Mouse (Mus musculus): ENCODE measurements around the gene Gdf15. TPM values are rescaled to one million over a fixed set of nuclear protein-coding genes. Genes with fewer than 3 reads are reported as not detected.
"Not testable (repeated sequence)": the region's sequence is repeated elsewhere in the genome, so short reads cannot be mapped to it uniquely, and the experiment has no call there.

Gene Gdf15
- total and polyA plus RNA-seq, 3 experiments, result 0.15 to 0.63 TPM; not detected in 1

GRCm38 (mm10) chr8:70591569-70591968 lies 40.7 kb downstream of the Gdf15 start:
- no peak overlapping the region for H3K9ac ChIP-seq (ENCODE audit: control insufficient read depth, low read depth, low read length, poor library complexity, severe bottlenecking)
- no peaks in the 10 kb centered on the region for H3K9me3 ChIP-seq (replicated peaks; ENCODE audit: insufficient read depth, low read length)
- H3K27me3 ChIP-seq (ENCODE audit: control insufficient read depth in 1 of 2, insufficient read depth in 2 of 2, low read length in 2 of 2), result no peaks in the 10 kb centered on the region
- H3K36me3 ChIP-seq (ENCODE audit: control insufficient read depth in 1 of 2, insufficient read depth in 2 of 2, low read length in 2 of 2), result peaks cover 0 to 12% of the 10 kb centered on the region in 2 experiments; a peak in 3 of 4 replicates
- H3K79me2 ChIP-seq (ENCODE audit: control insufficient read depth, insufficient read depth, low read length, poor library complexity), result peaks cover 7% of the 10 kb centered on the region
- H3K27ac ChIP-seq (ENCODE audit: control insufficient read depth, low read depth, low read length), result no peak overlapping the region
- DNase-seq (ENCODE audit: low read depth, low spot score), result no peak
- TF ChIP-seq E2F4 (IDR thresholded peaks at IDR 0.05; ENCODE audit: borderline replicate concordance, low read depth, low read length) (no peak), RAD21 (IDR thresholded peaks at IDR 0.05; ENCODE audit: low read depth, low read length) (no peak), POLR2AphosphoS5 (IDR thresholded peaks at IDR 0.05; ENCODE audit: borderline replicate concordance, low read depth, low read length) (no peak), ZKSCAN1 (IDR thresholded peaks at IDR 0.05; ENCODE audit: low read depth, low read length) (no peak), TCF12 (IDR thresholded peaks at IDR 0.05; ENCODE audit: low read depth, low read length) (no peak)
- H3K4me3 ChIP-seq (ENCODE audit: control insufficient read depth in 1 of 2, insufficient read depth in 1 of 2, low read depth in 2 of 2, low read length in 2 of 2), result no peak overlapping the region
- peaks cover 8 to 21% of the 10 kb centered on the region in 2 experiments; a peak in 3 of 4 replicates for H3K4me1 ChIP-seq (ENCODE audit: control insufficient read depth in 1 of 2, insufficient read depth in 2 of 2, low read length in 2 of 2)

- DNase-seq (ENCODE audit: low read depth, low spot score), result peak; percentile 60
- H3K9me3 ChIP-seq (replicated peaks; ENCODE audit: insufficient read depth, low read length); H3K9ac ChIP-seq (ENCODE audit: control insufficient read depth, low read depth, low read length, poor library complexity, severe bottlenecking); H3K27me3 ChIP-seq (ENCODE audit: control insufficient read depth in 1 of 2, insufficient read depth in 2 of 2, low read length in 2 of 2); H3K4me3 ChIP-seq (ENCODE audit: control insufficient read depth in 1 of 2, insufficient read depth in 1 of 2, low read depth in 2 of 2, low read length in 2 of 2); H3K4me1 ChIP-seq (ENCODE audit: control insufficient read depth in 1 of 2, insufficient read depth in 2 of 2, low read length in 2 of 2); H3K79me2 ChIP-seq (ENCODE audit: control insufficient read depth, insufficient read depth, low read length, poor library complexity): not testable (repeated sequence)
- Histone ChIP-seq H3K36me3 (ENCODE audit: control insufficient read depth in 1 of 2, insufficient read depth in 2 of 2, low read length in 2 of 2) (peaks cover 2 to 12% of the 10 kb centered on the region in 2 experiments; a peak in 3 of 4 replicates), H3K27ac (ENCODE audit: control insufficient read depth, low read depth, low read length) (peak overlapping the region; percentile 43)
- TF ChIP-seq TAL1 (IDR thresholded peaks at IDR 0.05; ENCODE audit: low read length) (peak; percentile 54), EP300 (IDR thresholded peaks at IDR 0.05; ENCODE audit: low read depth in 1 of 2, low read length in 2 of 2) (peak; percentile 61 to 66), ETS1 (IDR thresholded peaks at IDR 0.05; ENCODE audit: low read depth, low read length) (0 out of 2 replicates have a peak, but pooled peaks have one; percentile 22), GATA1 (IDR thresholded peaks at IDR 0.05; ENCODE audit: low read depth, low read length) (peak; percentile 59), TCF12 (IDR thresholded peaks at IDR 0.05; ENCODE audit: low read depth, low read length) (peak; percentile 44; the same call in 1 of the 2 replicates), MEF2A (IDR thresholded peaks at IDR 0.05; ENCODE audit: extremely low read depth, insufficient replicate concordance, low read depth, low read length, poor library complexity, severe bottlenecking) (peak; percentile 45; the same call in 1 of the 2 replicates)
Observed at GRCm38 (mm10) chr8:70587955-70588354, 44.3 kb downstream of the Gdf15 start.

- DNase-seq (ENCODE audit: low read depth, low spot score), result peak; percentile 65
- H3K4me1 ChIP-seq (ENCODE audit: control insufficient read depth in 1 of 2, insufficient read depth in 2 of 2, low read length in 2 of 2), result peaks cover 5 to 9% of the 10 kb centered on the region in 2 experiments; a peak in 2 of 4 replicates
- H3K27me3 ChIP-seq (ENCODE audit: control insufficient read depth in 1 of 2, insufficient read depth in 2 of 2, low read length in 2 of 2), result no peaks in the 10 kb centered on the region
- H3K36me3 ChIP-seq (ENCODE audit: control insufficient read depth in 1 of 2, insufficient read depth in 2 of 2, low read length in 2 of 2), result peaks cover 2 to 12% of the 10 kb centered on the region in 2 experiments; a peak in 3 of 4 replicates
- TF ChIP-seq E2F4 (IDR thresholded peaks at IDR 0.05; ENCODE audit: borderline replicate concordance, low read depth, low read length) (no peak), CTCF (IDR thresholded peaks at IDR 0.05 in 2 of 3, conservative IDR thresholded peaks at IDR 0.05 in 1 of 3; ENCODE audit: control insufficient read depth in 1 of 3, insufficient read depth in 1 of 3, low read depth in 2 of 3, low read length in 3 of 3, poor library complexity in 1 of 3, severe bottlenecking in 1 of 3) (peak; percentile 69 to 84 (median 82)), RAD21 (IDR thresholded peaks at IDR 0.05; ENCODE audit: low read depth, low read length) (peak; percentile 73), ZC3H11A (IDR thresholded peaks at IDR 0.05; ENCODE audit: low read depth, low read length) (peak; percentile 38; the same call in 1 of the 2 replicates), SMC3 (IDR thresholded peaks at IDR 0.05; ENCODE audit: low read depth, low read length) (peak; percentile 76)
- no peak overlapping the region for H3K9ac ChIP-seq (ENCODE audit: control insufficient read depth, low read depth, low read length, poor library complexity, severe bottlenecking)
- no peaks in the 10 kb centered on the region for H3K79me2 ChIP-seq (ENCODE audit: control insufficient read depth, insufficient read depth, low read length, poor library complexity)
- H3K27ac ChIP-seq (ENCODE audit: control insufficient read depth, low read depth, low read length), result no peak overlapping the region
- no peak overlapping the region for H3K4me3 ChIP-seq (ENCODE audit: control insufficient read depth in 1 of 2, insufficient read depth in 1 of 2, low read depth in 2 of 2, low read length in 2 of 2)
- no peaks in the 10 kb centered on the region for H3K9me3 ChIP-seq (replicated peaks; ENCODE audit: insufficient read depth, low read length)
Observed at GRCm38 (mm10) chr8:70585258-70585652, 47.0 kb downstream of the Gdf15 start.

All from MEL (cell line).